Mouse (Mus musculus): ENCODE results near the gene Bmp4.

Bmp4 gene

GRCm38 (mm10) chr14:46386478-46387356 lies 3.8 kb downstream of the Bmp4 start:
- DNase-seq (ENCODE audit: low spot score in 2 of 2), result no peak

DNA sequence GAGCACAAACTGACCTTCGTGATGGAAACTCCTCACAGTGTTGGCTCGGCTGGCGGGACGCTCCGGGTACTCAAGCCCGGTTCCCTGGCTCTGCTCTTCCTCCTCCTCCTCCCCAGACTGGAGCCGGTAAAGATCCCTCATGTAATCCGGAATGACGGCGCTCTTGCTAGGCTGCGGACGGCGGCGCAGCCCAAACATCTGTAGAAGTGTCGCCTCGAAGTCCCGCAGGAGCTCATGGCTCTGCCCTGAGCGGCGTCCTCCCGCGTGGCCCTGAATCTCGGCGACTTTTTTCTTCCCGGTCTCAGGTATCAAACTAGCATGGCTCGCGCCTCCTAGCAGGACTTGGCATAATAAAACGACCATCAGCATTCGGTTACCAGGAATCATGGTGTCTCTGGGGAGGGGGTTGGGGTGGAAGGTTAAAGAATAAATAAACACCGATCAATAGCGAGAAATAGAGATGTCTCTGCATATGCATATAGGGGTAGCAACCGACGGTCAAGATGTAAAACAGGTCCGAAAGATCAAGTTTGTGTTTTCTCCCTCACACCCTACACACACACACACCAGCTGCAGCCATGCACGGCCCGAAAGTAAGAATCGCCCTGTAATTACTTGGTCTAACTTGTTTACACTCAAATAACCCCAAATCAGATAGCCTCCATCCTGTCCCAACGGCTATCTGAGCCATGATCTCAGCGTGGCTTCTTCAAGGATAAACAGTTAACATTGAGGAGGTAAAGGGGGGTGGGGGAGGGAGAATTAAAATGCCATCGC lies 4.6 kb downstream of the Bmp4 start:
- DNase-seq (ENCODE audit: low spot score in 2 of 2), result no peak

DNA sequence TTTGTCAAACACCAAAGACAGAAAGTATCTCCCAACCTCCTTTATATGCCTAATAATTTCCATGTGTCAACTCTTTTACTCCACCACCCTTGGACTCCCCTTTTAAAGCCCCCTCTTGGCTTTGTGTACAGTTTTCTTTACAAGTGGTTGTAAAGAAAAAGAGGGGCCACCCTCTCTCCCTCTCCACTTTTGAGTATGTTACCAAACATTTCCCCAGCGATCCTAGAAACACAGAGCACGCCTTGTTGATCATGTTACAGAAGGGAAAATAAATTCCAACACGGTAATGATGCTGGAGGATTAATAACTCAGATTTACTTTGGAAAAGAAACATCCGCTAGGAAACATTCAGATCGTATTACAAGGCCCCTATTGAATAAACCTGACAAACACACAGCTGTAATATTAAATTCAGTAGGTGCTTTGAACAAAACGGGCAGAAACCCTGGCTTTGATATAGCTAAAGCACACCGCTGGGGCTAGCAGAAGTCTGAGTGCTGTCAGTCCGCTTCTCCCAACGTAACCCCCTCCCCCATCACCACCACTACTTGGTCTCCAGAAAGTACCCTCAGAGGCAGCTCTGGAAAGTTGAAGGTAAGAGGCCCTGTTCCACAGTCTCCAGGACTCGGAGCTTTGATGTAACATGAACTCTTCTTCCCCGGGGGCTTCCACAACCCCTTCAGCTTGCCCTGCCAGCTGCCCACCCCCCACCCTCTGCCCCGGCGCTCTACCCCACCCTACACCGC lies 5.3 kb downstream of the Bmp4 start:
- DNase-seq (ENCODE audit: low spot score in 2 of 2), result no peak

- DNase-seq (ENCODE audit: low spot score in 2 of 2), result peak; percentile 48 to 50
Observed at GRCm38 (mm10) chr14:46381457-46381856, 9.0 kb downstream of the Bmp4 start.

DNA sequence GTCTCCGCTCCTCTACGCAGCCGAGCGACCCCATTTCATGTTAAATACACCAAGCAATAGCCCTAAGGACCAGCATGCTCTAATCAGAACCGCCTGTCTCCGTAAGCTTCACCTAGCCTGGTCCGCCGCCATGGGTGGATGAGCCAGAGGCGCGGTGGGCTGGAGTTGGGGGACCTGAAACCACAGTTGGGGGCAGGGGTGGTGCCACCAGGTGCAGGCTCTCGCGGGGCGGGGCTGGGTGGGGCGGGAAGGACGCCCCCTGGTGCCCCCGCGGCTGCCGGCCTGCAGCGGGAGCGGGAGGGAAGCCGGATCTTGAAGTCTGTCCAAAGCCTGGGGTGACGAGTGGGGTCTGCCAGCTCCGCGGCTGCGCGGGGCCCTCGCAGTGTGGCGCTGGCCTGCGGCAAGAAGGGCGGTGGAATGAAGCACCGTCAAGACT lies 10.2 kb downstream of the Bmp4 start:
- no peak for DNase-seq (ENCODE audit: low spot score in 2 of 2)

- no peak for DNase-seq (ENCODE audit: low spot score in 2 of 2)
Observed at GRCm38 (mm10) chr14:46379285-46379684, 11.2 kb downstream of the Bmp4 start, which contains the start of gene Gm15217. Gene Gm15217 (plus strand): TSS chr14:46379414.

DNA sequence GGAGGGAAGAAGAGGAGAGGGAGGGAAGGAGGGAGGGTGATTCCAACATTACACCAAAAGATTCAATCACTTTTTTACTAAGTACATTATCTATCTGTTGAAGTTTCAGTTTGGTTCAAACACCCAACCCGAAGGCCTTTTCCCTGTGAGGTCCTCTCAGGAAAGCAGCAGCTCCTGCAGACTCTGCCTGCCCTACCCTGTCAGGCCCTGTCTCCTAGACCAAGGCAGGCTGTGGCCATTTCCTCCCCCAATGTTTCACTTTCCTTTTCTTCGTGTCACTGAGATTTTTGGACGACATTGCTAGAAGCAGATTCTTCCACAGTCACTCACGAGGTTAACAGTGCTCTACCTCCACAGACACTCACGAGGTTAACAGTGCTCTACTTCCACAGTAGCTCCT lies 14.7 kb downstream of the Bmp4 start:
- DNase-seq (ENCODE audit: low spot score in 2 of 2), result no peak

- no peak for DNase-seq (ENCODE audit: low spot score in 2 of 2)
Observed at GRCm38 (mm10) chr14:46372452-46372851, 18.0 kb downstream of the Bmp4 start.

- DNase-seq (ENCODE audit: low spot score in 2 of 2), result no peak
Observed at GRCm38 (mm10) chr14:46363209-46363608, 27.3 kb downstream of the Bmp4 start.

- no peak for DNase-seq (ENCODE audit: low spot score in 2 of 2)
Observed at GRCm38 (mm10) chr14:46357696-46358095, 32.8 kb downstream of the Bmp4 start.

GRCm38 (mm10) chr14:46357286-46357685 lies 33.2 kb downstream of the Bmp4 start:
- DNase-seq (ENCODE audit: low spot score in 2 of 2), result no peak

- no peak for DNase-seq (ENCODE audit: low spot score in 2 of 2)
Observed at GRCm38 (mm10) chr14:46344750-46345149, 45.7 kb downstream of the Bmp4 start.

- no peak for DNase-seq (ENCODE audit: low spot score in 2 of 2)
Observed at GRCm38 (mm10) chr14:46338801-46339200, 51.7 kb downstream of the Bmp4 start.
